Mouse (Mus musculus): ENCODE measurements around the gene Creb3l2. TPM values are rescaled to one million over a fixed set of nuclear protein-coding genes. Genes with fewer than 3 reads are reported as not detected.

Gene Creb3l2
- polyA plus RNA-seq (2014; fragmentation: Illumina TruSeq; extraction: RNeasy Lipid Tissue Mini Kit (QIAGEN cat#74804); ENCODE audit: low read depth, low replicate concordance), result 24.4 TPM

DNA sequence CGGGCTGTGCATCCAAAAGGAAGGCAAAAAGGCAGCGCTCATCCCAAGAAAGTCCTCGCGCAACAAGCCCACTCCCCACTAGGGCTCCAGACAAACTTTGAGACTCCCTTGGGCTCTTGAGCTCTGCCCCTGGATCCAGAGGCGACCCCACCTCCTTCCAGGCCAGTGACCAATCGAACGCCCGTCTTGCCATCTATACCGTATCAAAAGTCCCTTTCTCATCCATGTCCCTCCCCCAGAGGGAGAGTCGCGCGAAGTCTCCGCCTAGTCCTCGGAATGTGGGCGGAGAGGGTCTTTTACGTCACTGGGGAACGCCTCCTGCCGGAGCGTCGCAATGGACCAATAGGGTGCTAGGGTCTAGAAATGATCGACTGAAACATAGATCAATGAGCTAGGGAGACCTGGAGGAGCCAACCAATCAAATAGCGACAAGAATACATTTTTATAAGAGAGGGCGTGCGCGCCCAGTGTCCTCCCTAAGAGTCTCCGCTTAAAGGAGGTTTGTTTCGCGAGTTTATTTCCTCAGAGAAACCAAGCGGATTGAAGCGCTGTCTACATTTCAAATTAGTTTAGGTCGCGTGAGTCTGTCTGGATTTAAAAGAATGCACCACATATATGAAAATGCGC, at the start of gene Creb3l2:
TSS of gene Creb3l2 (minus strand) at position 106 of the 627 bp plus-strand sequence.

DNA sequence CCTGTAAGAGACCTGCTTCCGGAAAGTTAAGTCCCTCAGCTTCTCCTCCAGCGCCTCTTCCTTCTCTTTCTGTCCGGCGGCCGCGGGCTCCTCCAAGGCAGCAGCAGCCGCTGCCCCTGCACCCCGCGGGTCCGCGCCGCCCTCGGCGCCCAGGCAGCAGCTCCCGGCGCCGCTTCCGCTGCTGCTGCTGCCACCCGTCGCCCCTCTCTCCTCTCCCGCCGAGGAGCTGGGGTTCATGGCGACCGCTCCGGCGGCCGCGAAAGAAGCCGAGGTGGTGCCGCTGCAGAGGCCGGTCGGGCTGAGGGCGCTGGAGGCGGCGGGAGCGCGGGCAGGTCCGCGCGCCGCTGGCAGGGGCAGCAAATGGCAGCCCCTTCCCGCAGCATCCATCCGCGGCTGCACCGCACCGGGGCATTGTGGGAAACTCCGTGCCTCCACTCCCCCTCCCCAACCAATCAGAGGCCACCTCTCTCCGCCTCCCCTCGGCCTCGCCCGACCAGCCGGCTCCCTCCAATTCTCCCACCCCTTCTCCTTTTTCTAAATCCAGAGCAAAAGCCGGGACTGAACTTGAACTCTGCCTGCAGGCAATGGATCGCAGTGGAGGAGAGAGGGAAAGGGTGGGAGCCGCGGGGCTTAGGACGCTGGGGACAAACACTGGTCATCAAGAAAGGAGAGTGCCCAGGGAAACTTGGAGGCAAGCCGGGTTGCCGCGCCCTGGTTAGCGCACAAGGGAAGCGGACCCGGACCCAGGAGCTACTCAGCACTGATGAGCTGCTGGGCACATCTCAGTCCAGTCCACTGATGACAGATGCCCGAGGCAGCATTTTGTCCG, 142.2 kb downstream of the Creb3l2 start, which contains the start of gene Dgki:
TSS of gene Dgki (minus strand) at position 623 of the 829 bp plus-strand sequence.

Other genes with a start within 250 kb of the Creb3l2 start
- gene Dgki, start 142.0 kb downstream of the Creb3l2 start, polyA plus RNA-seq (2014; fragmentation: Illumina TruSeq; extraction: RNeasy Lipid Tissue Mini Kit (QIAGEN cat#74804); ENCODE audit: low read depth, low replicate concordance), result 0.29 TPM
- 0.21 TPM for gene Akr1d1, start 88.0 kb upstream of the Creb3l2 start, polyA plus RNA-seq (2014; fragmentation: Illumina TruSeq; extraction: RNeasy Lipid Tissue Mini Kit (QIAGEN cat#74804); ENCODE audit: low read depth, low replicate concordance)

Measured in heart, adult 10 weeks (tissue).